Mouse (Mus musculus) 3134 (cell line): ENCODE data around the gene Slc37a3.

Source experiments
- DNase-seq: peaks from one replicate; pipeline ENCODE4 v3.0.0-alpha.2; 2011; ENCODE audit warnings: low spot score; ENCODE audit not compliant: insufficient read length; ENCODE audit errors: extremely low read depth

Gene Slc37a3

GRCm38 (mm10) chr6:39320286-39320685 lies 57.2 kb downstream of the Slc37a3 start:
- peak; percentile 30 for DNase-seq

GRCm38 (mm10) chr6:39319061-39319761 lies 58.3 kb downstream of the Slc37a3 start:
- DNase-seq: peak; percentile 80

- DNase-seq: peak; percentile 39
These were observed 58.9 kb downstream of the Slc37a3 start for GRCm38 (mm10) chr6:39318631-39319010.

- peak; percentile 22 for DNase-seq
These were observed 59.4 kb downstream of the Slc37a3 start for GRCm38 (mm10) chr6:39317854-39318630.

- DNase-seq: no peak
These were observed 61.4 kb downstream of the Slc37a3 start for GRCm38 (mm10) chr6:39316089-39316488.

GRCm38 (mm10) chr6:39314461-39314860 lies 63.0 kb downstream of the Slc37a3 start:
- DNase-seq: no peak

- DNase-seq: no peak
These were observed 65.7 kb downstream of the Slc37a3 start for GRCm38 (mm10) chr6:39311786-39312185.

- DNase-seq: no peak
These were observed 73.1 kb downstream of the Slc37a3 start for GRCm38 (mm10) chr6:39304371-39304874.

GRCm38 (mm10) chr6:39301484-39301883 lies 76.0 kb downstream of the Slc37a3 start:
- peak; percentile 11 for DNase-seq

- DNase-seq: no peak
These were observed 80.4 kb downstream of the Slc37a3 start for GRCm38 (mm10) chr6:39297079-39297478.

GRCm38 (mm10) chr6:39296474-39296873 lies 81.0 kb downstream of the Slc37a3 start:
- DNase-seq: no peak

- DNase-seq: no peak
These were observed 81.6 kb downstream of the Slc37a3 start for GRCm38 (mm10) chr6:39295727-39296411.

GRCm38 (mm10) chr6:39289721-39290120 lies 87.8 kb downstream of the Slc37a3 start:
- no peak for DNase-seq

- no peak for DNase-seq
These were observed 89.7 kb downstream of the Slc37a3 start for GRCm38 (mm10) chr6:39287782-39288181.

GRCm38 (mm10) chr6:39286732-39287083 lies 90.8 kb downstream of the Slc37a3 start:
- DNase-seq: no peak

- no peak for DNase-seq
These were observed 91.3 kb downstream of the Slc37a3 start for GRCm38 (mm10) chr6:39286053-39286731.

- no peak for DNase-seq
These were observed 92.6 kb downstream of the Slc37a3 start for GRCm38 (mm10) chr6:39284836-39285235.
